In genomic region chr8:8660307-8661098, GRCm38 (mm10) we compare ENCODE assay signal across 8 mouse cellular contexts. TPM values are rescaled to one million over a fixed set of nuclear protein-coding genes. Genes with fewer than 3 reads are reported as not detected.
DNase-seq lines count a peak whose midpoint lies in the region; ATAC-seq and TF ChIP-seq lines count a peak whose summit lies in the region.

No protein-coding gene starts in this region.

- TF ChIP-seq CTCF in layer of hippocampus, adult 2 months (conservative IDR thresholded peaks at IDR 0.05) = no peak
- no peak for TF ChIP-seq CTCF in embryonic fibroblast, embryonic 13.5 days (IDR thresholded peaks at IDR 0.05; ENCODE audit: borderline replicate concordance, insufficient read depth, low read length)

- H3K9me3 ChIP-seq in intestine, embryonic 16.5 days (ENCODE audit: control insufficient read depth, low read length) = no peaks in the 10 kb centered on the region

- peak overlapping the region; percentile 82 for H3K9ac ChIP-seq in intestine, embryonic 16.5 days (ENCODE audit: low read depth, low read length)

- ATAC-seq in intestine, embryonic 16.5 days = peak; percentile 55

- H3K4me1 ChIP-seq in embryonic fibroblast, embryonic 13.5 days (ENCODE audit: control insufficient read depth, insufficient read depth, low read length) = peaks cover 6% of the 10 kb centered on the region; the same call in 1 of the 2 replicates
- peaks cover 3% of the 10 kb centered on the region; the same call in 1 of the 2 replicates for H3K4me1 ChIP-seq in intestine, embryonic 16.5 days (ENCODE audit: control insufficient read depth, insufficient read depth, low read length)

- no peaks in the 10 kb centered on the region for H3K36me3 ChIP-seq in intestine, embryonic 16.5 days (ENCODE audit: control insufficient read depth, insufficient read depth, low read length)

- peak overlapping the region; percentile 89 for H3K27ac ChIP-seq in layer of hippocampus, adult 2 months
- H3K27ac ChIP-seq in embryonic fibroblast, embryonic 13.5 days (ENCODE audit: insufficient read depth, low read length) = peak overlapping the region; percentile 14
- H3K27ac ChIP-seq in intestine, embryonic 16.5 days (ENCODE audit: low read length) = peak overlapping the region; percentile 81

- peak overlapping the region; percentile 86 for H3K4me2 ChIP-seq in intestine, embryonic 16.5 days (ENCODE audit: low read depth, low read length)

- no peak for TF ChIP-seq POLR2A in embryonic fibroblast, embryonic 13.5 days (IDR thresholded peaks at IDR 0.05; ENCODE audit: low read depth, low read length)

- DNase-seq in layer of hippocampus, adult 2 months (ENCODE audit: low spot score in 2 of 2) = no peak
- DNase-seq in layer of hippocampus, postnatal 10 days (ENCODE audit: low spot score in 2 of 2) = no peak
- peak; percentile 49 for DNase-seq in Muller cell, postnatal 12 days (ENCODE audit: inconsistent ontology term)
- DNase-seq in neural tube, embryonic 10.5 days (ENCODE audit: extremely low spot score, low spot score) = peak; percentile 65
- no peak for DNase-seq in ovary, postnatal 36 days (ENCODE audit: low spot score)
- no peak for DNase-seq in ovary, adult 18-20 months (ENCODE audit: low spot score)

- H3K27me3 ChIP-seq in intestine, embryonic 16.5 days (replicated peaks; ENCODE audit: control insufficient read depth, insufficient read depth, low read length) = no peaks in the 10 kb centered on the region

- under 1% methylated on average over 88 of the region's 88 CpGs for WGBS in intestine, embryonic 16.5 days

- peak overlapping the region; percentile 91 for H3K4me3 ChIP-seq in layer of hippocampus, adult 2 months
- H3K4me3 ChIP-seq in embryonic fibroblast, embryonic 13.5 days (ENCODE audit: insufficient read depth, low read length) = peak overlapping the region; percentile 72
- peak overlapping the region; percentile 87 for H3K4me3 ChIP-seq in intestine, embryonic 16.5 days (ENCODE audit: low read length)

RNA-seq across cellular contexts. Expression of gene Efnb2, which starts 0.5 kb away (rescaled TPM):
- total RNA-seq in layer of hippocampus, adult 2 months (2021) = 10 to 100 TPM; 25.0 to 28.9 TPM
- total RNA-seq in layer of hippocampus, postnatal 10 days (2021) = 10 to 100 TPM; 40.8 to 48.9 TPM
- 56.9 and 57.2 TPM in 2 replicates for polyA plus RNA-seq in embryonic fibroblast, embryonic 13.5 days (2011; ENCODE audit: insufficient read length, low read depth, missing spikeins)
- polyA plus RNA-seq in intestine, embryonic 16.5 days (2015; fragmentation: Nextera tagmentation; extraction: Ambion mirVana) = 4.9 and 8.6 TPM in 2 replicates

RNA-seq across cellular contexts. Expression of gene Arglu1, which starts 29.8 kb away (rescaled TPM):
- total RNA-seq in layer of hippocampus, adult 2 months (2021) = 100 to 1,000 TPM; 107 to 110 TPM
- 100 to 1,000 TPM; 118 to 122 TPM for total RNA-seq in layer of hippocampus, postnatal 10 days (2021)
- 104 and 109 TPM in 2 replicates for polyA plus RNA-seq in embryonic fibroblast, embryonic 13.5 days (2011; ENCODE audit: insufficient read length, low read depth, missing spikeins)
- 66.3 and 68.9 TPM in 2 replicates for polyA plus RNA-seq in intestine, embryonic 16.5 days (2015; fragmentation: Nextera tagmentation; extraction: Ambion mirVana)

Comparison
In these comparisons a context has a peak if more than half of its experiments do, and no peak if none do; other contexts are left out.
1. DNase-seq: peak in Muller cell, postnatal 12 days (single experiment) and neural tube, embryonic 10.5 days (single experiment); none in layer of hippocampus, adult 2 months (0 of 2), layer of hippocampus, postnatal 10 days (0 of 2), ovary, postnatal 36 days (single experiment) and ovary, adult 18-20 months (single experiment).
2. H3K27ac ChIP-seq: peak in every context shown above with its lines; median percentile 89 in layer of hippocampus, adult 2 months; 81 in intestine, embryonic 16.5 days; 14 in embryonic fibroblast, embryonic 13.5 days.
3. Peak in every context shown above with its lines, with median percentiles within 50 percentile points of each other: H3K4me3 ChIP-seq.